Mouse (Mus musculus) spleen, adult 2 months (tissue): Measurements from ENCODE around the gene Fgf16.

Source experiments
- CTCF ChIP-seq: fragments of 200-500 bp; IDR thresholded peaks from 2 replicates; pipeline ENCODE4 v1.5.1; 2011; ENCODE audit warnings: mild to moderate bottlenecking, inconsistent platforms; ENCODE audit not compliant: insufficient read depth, insufficient read length, insufficient replicate concordance; ENCODE audit errors: extremely low read depth
- POLR2A ChIP-seq: fragments of 200-500 bp; IDR thresholded peaks from 2 replicates; pipeline ENCODE4 v1.6.1; 2011; ENCODE audit warnings: low read depth, low read length, inconsistent platforms

DNA sequence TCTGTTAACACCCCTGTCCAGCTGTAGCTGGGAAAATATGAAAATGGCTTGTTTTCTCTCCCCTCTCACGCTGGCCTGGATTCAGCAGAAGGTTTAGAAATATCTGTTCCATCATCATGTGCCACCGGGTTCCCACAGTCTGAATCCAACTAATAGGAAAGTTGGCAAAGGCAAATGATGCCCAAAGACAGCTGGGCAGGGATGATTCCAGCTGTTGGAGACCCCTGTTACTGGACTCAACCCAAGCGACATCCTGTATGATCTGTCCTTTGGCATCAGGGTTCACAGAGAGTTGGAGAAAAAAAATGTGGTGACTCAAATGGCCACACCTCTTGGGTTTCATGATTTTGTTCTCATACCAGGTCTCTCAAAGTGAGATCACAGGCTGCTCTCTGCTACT lies 3.9 kb downstream of the Fgf16 start:
- TF ChIP-seq CTCF, result no peak
- no peak for TF ChIP-seq POLR2A
